Mouse (Mus musculus): ENCODE measurements around the gene Pigs. TPM values are rescaled to one million over a fixed set of nuclear protein-coding genes. Genes with fewer than 3 reads are reported as not detected.

Gene Pigs
- polyA plus RNA-seq (2011; ENCODE audit: insufficient read length, low read depth, missing spikeins): 62.1 and 65.0 TPM in 2 replicates

DNA sequence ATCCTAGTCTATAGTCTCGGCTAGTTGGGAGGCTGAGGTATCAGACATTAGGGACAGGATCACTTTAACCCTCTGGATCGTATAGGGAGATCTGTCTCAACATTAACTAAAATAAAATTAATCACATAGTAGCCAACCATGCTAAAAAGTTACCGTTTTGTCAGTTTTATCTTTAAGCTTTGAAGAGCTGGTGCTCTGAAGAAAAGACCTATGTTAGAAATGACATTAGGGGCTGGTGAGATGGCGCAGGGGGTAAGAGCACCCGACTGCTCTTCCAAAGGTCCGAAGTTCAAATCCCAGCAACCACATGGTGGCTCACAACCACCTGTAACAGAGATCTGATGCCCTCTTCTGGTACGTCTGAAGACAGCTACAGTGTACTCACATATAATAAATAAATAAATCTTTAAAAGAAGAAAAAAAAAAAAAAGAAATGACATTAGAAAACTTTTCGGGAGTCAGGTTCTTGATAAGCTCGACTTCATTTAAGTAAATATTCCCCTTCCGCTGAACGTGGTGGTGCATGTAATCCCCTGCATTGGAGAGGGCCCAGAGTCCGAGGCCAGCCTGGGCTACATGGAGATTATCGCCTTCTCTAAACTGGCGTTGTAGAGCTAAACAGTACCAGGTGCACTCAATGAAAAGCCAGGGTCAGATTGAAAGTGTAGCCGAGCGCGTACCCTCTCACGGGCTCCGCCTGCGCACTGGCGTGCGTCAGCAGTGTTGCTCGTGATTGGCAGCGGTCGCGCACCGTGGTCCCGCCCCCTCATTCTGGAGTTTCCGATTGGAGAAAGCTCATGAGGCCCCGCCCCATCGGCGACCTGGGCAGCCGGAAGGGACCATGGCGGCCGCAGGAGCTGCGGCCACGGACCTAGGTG, at the start of gene Pigs:
Pigs (plus strand) TSS at position 782 of the 878 bp plus-strand sequence.
- TF ChIP-seq POLR2A (IDR thresholded peaks at IDR 0.05; ENCODE audit: low read depth, low read length) (peak; percentile 80), CTCF (IDR thresholded peaks at IDR 0.05; ENCODE audit: borderline replicate concordance, insufficient read depth, low read length) (no peak)
- no peaks in the 10 kb centered on the region for H3K4me1 ChIP-seq (ENCODE audit: control insufficient read depth, insufficient read depth, low read length)
- H3K4me3 ChIP-seq (ENCODE audit: insufficient read depth, low read length): peak within 1 kb of the TSS; percentile 64
- H3K27ac ChIP-seq (ENCODE audit: insufficient read depth, low read length): no peak within 1 kb of the TSS

DNA sequence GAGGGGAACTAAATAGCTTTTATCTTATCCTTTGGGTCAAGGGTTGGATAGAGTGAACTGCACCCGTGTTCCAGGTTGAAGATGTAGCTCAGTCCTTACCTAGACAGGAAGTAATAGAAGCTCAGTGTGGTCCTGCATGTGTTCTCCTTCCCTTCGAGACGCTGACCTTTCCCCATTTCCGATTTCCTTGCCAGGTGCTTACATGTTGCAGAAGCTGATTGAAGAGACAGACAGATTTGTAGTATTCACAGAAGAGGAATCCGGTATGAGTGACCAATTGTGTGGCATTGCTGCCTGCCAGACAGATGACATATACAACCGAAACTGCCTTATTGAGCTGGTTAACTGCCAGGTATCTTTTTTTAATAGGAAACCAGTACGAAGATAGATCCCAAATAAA, 49.4 kb upstream of the Pigs start:
- Histone ChIP-seq H3K4me1 (ENCODE audit: control insufficient read depth, insufficient read depth, low read length) (no peaks in the 10 kb centered on the region), H3K27ac (ENCODE audit: insufficient read depth, low read length) (no peak overlapping the region), H3K4me3 (ENCODE audit: insufficient read depth, low read length) (no peak overlapping the region)
- no peak for TF ChIP-seq CTCF (IDR thresholded peaks at IDR 0.05; ENCODE audit: borderline replicate concordance, insufficient read depth, low read length)
- no peak for TF ChIP-seq POLR2A (IDR thresholded peaks at IDR 0.05; ENCODE audit: low read depth, low read length)

DNA sequence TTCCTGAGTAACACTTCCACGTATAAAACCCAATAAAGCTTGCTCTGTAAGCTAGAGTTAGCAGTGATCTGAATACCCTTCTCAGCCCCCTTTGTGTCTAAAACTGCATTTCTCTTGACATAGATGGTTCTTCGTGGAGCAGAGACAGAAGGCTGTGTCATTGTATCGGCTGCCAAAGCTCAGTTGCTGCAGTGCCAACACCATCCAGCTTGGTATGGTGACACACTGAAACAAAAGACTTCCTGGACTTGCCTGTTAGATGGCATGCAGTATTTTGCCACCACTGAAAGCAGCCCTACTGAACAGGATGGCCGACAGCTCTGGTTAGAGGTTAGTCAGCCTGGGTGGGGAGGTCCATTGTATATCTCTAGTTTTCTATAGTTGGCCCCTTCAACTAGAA, 48.6 kb upstream of the Pigs start:
- Histone ChIP-seq H3K4me1 (ENCODE audit: control insufficient read depth, insufficient read depth, low read length) (no peaks in the 10 kb centered on the region), H3K27ac (ENCODE audit: insufficient read depth, low read length) (no peak overlapping the region), H3K4me3 (ENCODE audit: insufficient read depth, low read length) (no peak overlapping the region)
- no peak for TF ChIP-seq CTCF (IDR thresholded peaks at IDR 0.05; ENCODE audit: borderline replicate concordance, insufficient read depth, low read length)
- TF ChIP-seq POLR2A (IDR thresholded peaks at IDR 0.05; ENCODE audit: low read depth, low read length): no peak

DNA sequence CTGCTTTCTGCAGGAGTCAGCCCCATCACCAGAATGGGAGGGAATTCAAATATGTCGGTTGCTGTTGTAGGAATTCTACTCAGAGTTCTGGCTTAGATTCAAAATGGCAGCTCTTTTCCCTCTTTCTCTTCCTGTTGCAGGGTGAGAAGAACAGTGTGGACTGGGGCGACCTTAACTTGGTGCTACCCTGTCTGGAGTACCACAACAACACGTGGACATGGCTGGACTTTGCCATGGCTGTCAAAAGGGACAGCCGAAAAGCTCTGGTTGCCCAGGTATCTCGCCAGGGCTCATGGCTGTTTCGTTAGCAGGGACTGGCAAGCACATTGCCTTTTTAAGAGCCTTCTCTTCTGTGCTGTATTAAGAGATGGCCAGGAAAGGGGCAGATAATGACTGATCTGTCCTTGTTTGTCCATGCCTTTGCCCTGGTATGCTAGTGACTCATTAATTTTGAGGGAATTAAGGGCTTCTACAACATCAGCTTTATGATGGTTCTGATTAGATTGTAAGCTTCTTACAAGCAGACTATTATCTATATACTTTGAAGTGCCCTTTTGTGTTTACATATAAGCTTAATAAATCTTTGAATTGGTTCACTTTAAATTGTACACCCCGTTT, 39.0 kb upstream of the Pigs start:
- TF ChIP-seq CTCF (IDR thresholded peaks at IDR 0.05; ENCODE audit: borderline replicate concordance, insufficient read depth, low read length): no peak
- TF ChIP-seq POLR2A (IDR thresholded peaks at IDR 0.05; ENCODE audit: low read depth, low read length): no peak
- no peak overlapping the region for H3K4me3 ChIP-seq (ENCODE audit: insufficient read depth, low read length)
- H3K4me1 ChIP-seq (ENCODE audit: control insufficient read depth, insufficient read depth, low read length): no peaks in the 10 kb centered on the region
- no peak overlapping the region for H3K27ac ChIP-seq (ENCODE audit: insufficient read depth, low read length)

DNA sequence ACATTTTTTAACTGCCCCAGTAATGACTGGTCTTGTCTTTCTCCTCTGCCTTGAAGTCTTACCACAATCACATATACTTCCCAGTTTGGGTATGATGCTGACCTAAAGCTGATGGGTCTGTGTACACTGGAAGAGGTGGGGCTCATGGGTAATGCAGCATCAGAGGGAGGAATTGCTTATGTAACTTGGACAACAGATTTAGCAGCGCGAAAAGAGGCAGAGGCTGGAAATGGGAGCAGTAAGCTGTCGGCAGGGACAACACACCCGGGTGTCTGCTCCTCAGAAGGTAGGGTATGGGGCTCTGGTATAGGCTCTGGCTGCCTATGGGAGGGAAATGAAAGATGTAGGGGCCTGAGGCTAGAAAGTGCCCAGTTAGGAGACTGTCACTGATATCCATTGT, 37.6 kb upstream of the Pigs start, which contains the start of gene BC030499:
BC030499 (plus strand) TSS at position 188 of the 400 bp plus-strand sequence.
- Histone ChIP-seq H3K27ac (ENCODE audit: insufficient read depth, low read length) (no peak within 1 kb of the TSS), H3K4me1 (ENCODE audit: control insufficient read depth, insufficient read depth, low read length) (no peaks in the 10 kb centered on the region), H3K4me3 (ENCODE audit: insufficient read depth, low read length) (no peak within 1 kb of the TSS)
- no peak for TF ChIP-seq CTCF (IDR thresholded peaks at IDR 0.05; ENCODE audit: borderline replicate concordance, insufficient read depth, low read length)
- TF ChIP-seq POLR2A (IDR thresholded peaks at IDR 0.05; ENCODE audit: low read depth, low read length): no peak

DNA sequence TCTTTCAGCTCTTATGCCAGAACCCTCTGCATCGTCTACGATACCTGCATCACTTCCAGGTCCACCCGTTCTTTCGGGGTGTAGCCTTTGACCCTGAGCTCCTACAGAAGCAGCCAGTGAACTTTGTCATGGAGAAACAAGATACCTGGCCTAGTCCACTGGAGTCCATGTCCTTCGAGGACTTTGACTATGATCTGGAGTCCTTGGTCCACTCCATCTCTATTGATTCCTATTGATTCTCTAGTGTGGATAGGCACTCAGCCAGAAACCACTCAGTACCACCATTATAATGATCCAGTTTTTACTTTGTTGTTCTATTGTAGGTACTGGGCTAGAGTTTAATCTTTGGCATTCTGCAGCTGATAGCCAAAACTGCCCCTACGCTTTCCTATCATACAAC, 33.6 kb upstream of the Pigs start:
- no peak overlapping the region for H3K27ac ChIP-seq (ENCODE audit: insufficient read depth, low read length)
- H3K4me3 ChIP-seq (ENCODE audit: insufficient read depth, low read length): no peak overlapping the region
- TF ChIP-seq POLR2A (IDR thresholded peaks at IDR 0.05; ENCODE audit: low read depth, low read length): no peak
- TF ChIP-seq CTCF (IDR thresholded peaks at IDR 0.05; ENCODE audit: borderline replicate concordance, insufficient read depth, low read length): no peak
- H3K4me1 ChIP-seq (ENCODE audit: control insufficient read depth, insufficient read depth, low read length): no peaks in the 10 kb centered on the region

DNA sequence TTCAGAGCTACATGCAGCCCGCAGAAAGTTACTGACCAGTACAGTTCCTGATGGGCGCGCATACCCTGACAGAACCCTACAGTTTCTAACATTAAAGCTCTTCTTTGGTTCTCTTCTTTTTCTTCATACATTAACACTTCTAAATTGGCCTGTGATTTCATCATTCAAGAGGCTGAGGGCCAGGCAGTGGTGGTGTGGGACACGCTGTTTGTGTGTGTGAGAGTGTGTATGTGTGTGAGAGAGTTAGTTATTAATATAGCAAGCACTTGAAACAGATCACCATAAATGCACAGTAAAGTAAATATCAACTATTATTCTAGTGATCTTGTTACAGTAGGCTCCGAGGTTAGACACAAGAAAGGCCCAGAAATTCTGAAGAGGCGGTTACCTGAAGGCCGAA, 27.3 kb upstream of the Pigs start:
- Histone ChIP-seq H3K27ac (ENCODE audit: insufficient read depth, low read length) (peak overlapping the region; percentile 78), H3K4me3 (ENCODE audit: insufficient read depth, low read length) (peak overlapping the region; percentile 34), H3K4me1 (ENCODE audit: control insufficient read depth, insufficient read depth, low read length) (no peaks in the 10 kb centered on the region)
- TF ChIP-seq POLR2A (IDR thresholded peaks at IDR 0.05; ENCODE audit: low read depth, low read length): no peak
- TF ChIP-seq CTCF (IDR thresholded peaks at IDR 0.05; ENCODE audit: borderline replicate concordance, insufficient read depth, low read length): no peak

DNA sequence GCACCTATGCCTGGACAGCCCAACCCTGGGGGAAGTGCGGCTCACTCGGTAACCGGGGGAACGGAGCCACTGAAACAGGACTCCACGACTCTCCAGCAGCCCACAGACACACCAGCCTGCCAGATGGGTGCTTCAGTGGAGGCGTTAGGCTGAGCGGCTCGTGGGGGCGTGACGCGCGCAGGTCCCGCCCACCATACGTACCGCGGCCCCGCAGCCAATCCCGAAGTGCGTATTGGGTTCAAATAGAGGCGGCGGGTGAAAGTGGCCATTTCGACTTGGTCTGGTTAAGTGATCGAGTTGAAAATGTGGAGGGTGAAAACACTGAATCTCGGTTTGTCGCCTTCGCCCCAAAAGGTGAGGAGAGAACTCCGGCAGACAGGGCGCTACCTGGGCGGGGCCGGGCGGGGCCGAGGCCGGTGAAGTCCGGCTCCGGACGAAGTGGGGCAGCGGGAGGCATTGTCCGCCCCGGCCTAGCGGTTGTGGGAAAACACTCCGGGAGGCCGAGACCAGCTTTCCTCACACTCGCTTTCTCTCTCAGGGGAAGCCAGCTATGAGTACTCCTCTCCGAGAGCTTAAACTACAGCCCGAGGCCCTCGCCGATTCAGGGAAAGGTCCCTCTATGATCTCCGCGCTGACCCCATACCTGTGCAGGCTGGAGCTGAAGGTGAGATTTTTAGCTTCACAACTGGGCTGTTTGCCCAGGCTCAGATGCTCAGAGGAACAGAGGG, 26.7 kb upstream of the Pigs start, which contains the start of gene Spag5:
Spag5 (plus strand) TSS at position 173 of the 728 bp plus-strand sequence.
- peak within 1 kb of the TSS; percentile 78 for H3K27ac ChIP-seq (ENCODE audit: insufficient read depth, low read length)
- H3K4me1 ChIP-seq (ENCODE audit: control insufficient read depth, insufficient read depth, low read length): no peaks in the 10 kb centered on the region; the same call in 1 of the 2 replicates
- H3K4me3 ChIP-seq (ENCODE audit: insufficient read depth, low read length): peak within 1 kb of the TSS; percentile 65
- TF ChIP-seq CTCF (IDR thresholded peaks at IDR 0.05; ENCODE audit: borderline replicate concordance, insufficient read depth, low read length) (no peak), POLR2A (IDR thresholded peaks at IDR 0.05; ENCODE audit: low read depth, low read length) (peak; percentile 87)

DNA sequence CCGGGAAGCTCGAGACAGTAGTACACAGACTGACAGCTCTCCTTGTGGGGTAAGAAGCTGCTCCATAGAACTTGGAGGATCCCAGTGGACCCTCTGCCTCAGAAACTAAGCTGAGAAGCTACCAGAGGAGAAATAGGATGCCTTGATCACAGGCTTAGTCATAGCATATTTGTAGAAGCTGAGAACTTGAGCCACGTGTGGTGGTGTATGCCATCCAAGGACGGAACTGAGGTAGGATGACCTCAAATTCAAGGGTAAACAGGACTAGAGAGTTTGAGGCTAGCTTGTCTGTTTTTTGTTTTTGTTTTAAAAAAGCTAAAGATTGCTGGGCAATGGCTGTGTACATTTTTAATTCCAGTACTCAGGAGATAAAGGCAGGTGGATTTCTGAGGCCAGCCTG, 22.9 kb upstream of the Pigs start:
- Histone ChIP-seq H3K4me1 (ENCODE audit: control insufficient read depth, insufficient read depth, low read length) (peaks cover 3% of the 10 kb centered on the region), H3K27ac (ENCODE audit: insufficient read depth, low read length) (no peak overlapping the region)
- TF ChIP-seq CTCF (IDR thresholded peaks at IDR 0.05; ENCODE audit: borderline replicate concordance, insufficient read depth, low read length) (no peak), POLR2A (IDR thresholded peaks at IDR 0.05; ENCODE audit: low read depth, low read length) (no peak)

More for the DNA sequence above, 22.9 kb upstream of the Pigs start:
- no peak overlapping the region for H3K4me3 ChIP-seq (ENCODE audit: insufficient read depth, low read length)

All from embryonic fibroblast, embryonic 13.5 days (primary cell).